Mouse (Mus musculus) thymus, adult 2 months (tissue): ENCODE data around the gene Rtl3.

Source experiments
- CTCF ChIP-seq: fragments of 200-500 bp; IDR thresholded peaks from 2 replicates; pipeline ENCODE4 v1.5.1; 2012; ENCODE audit warnings: mild to moderate bottlenecking, control low read depth, low read length, moderate library complexity, borderline replicate concordance; ENCODE audit not compliant: control insufficient read depth, poor library complexity, insufficient read depth; ENCODE audit errors: extremely low read depth
- POLR2A ChIP-seq: fragments of 200-500 bp; IDR thresholded peaks from 2 replicates; pipeline ENCODE4 v1.6.1; 2012; ENCODE audit warnings: mild to moderate bottlenecking, low read length, control low read depth, moderate library complexity; ENCODE audit not compliant: control insufficient read depth, poor library complexity, insufficient read depth; ENCODE audit errors: extremely low read depth

DNA sequence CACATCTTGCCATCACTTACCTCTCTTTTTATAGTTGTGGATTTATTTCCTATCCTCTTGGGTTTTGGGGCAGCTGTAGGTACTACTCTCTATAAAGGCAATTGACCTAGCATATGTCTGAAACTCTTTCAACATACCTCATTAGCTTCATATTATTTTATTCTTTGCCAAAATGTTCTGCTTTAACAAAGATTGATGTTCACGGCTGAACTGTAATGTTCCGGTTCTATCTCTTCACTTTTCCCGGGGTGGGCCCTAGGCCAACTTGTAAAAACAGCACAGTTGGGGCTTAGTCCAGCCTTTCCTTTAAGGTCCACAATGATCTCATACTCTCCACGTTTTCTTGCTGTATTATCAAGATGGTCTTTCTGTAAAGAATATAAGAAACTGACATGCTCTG, 31.9 kb upstream of the Rtl3 start:
- TF ChIP-seq CTCF (no peak), POLR2A (no peak)
